Mouse (Mus musculus): ENCODE measurements around the gene Rgs14.
A peak's percentile ranks its signal among the peaks of the same experiment; 100 is the strongest.

Gene Rgs14

GRCm38 (mm10) chr13:55346745-55347144, 22.8 kb upstream of the Rgs14 start:
- no peak for DNase-seq (ENCODE audit: extremely low spot score)

DNA sequence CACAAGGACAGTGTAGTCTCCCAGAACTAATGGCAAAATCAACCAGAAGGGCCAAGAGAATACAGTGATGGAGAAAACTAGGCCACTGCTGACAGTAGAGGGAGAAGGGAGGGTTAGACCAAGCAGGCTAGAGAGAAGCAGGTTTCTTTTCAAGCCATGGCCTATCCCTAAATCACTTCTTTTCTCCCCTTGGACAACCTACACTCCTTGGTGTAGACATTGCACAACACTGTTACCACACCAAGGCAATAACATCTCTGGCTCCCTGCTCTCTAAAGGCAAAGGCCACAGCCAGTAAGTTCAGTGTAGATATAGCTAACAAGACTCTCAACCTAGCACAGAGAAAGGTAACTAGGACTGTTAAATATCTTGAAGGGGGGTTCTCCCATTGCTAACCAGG, 8.4 kb upstream of the Rgs14 start:
- DNase-seq (ENCODE audit: extremely low spot score): no peak

DNA sequence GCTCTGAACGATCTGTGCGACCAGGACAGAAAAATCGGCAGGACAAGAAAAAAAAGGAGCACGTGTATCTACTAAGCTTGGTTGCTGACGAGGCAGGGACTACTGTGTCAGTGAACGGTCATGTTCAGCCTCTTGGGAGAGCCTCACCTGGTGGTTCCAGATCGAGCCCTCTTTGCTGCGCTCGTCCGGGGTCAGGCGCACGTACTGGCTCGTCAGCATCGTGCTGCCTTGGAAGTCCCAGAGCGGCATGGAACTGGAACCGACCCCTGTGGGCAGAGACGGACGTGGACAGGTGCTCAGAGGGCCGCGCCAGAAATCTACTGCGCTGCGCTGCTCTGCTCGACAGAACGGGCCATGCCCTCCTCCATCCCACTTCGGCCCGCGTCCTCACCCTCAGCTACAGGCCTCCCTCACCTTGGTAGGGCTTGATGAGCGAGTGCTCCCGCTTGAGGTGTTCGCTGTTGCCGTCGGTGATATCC, 7.5 kb upstream of the Rgs14 start:
- no peak for DNase-seq (ENCODE audit: extremely low spot score)

DNA sequence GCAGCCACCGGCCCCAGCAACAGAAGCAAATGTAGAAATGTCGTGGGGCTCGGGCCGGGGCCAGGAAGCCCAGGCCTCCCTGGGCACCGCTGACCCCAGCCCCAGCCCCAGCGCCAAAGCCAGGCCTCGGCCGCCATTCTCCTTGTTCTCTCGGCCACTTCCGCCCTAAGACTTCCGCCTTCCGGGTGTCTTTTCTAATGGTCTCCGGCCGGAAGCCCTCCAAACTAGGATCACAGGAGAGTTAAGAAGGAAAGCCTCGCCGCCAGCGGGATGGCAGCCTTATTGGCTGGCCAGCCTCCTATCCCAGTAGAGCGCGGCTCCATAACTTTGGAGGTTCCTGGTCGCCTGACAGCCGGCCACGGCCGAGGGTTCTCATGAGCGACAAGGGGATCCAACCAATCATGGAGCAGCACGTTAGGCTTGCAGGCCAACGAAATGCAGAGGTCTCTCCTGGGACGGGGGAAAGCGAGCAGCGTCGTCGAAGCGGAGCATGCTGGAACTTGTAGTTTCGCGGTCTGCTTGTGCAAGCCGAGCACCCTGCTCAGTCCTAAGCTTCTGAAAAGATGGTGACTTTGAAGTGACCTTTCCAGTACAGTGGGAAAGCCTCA, 7.0 kb upstream of the Rgs14 start, which contains the start of gene Lman2:
TSS of gene Lman2 (minus strand) at position 331 of the 608 bp plus-strand sequence.
- DNase-seq (ENCODE audit: extremely low spot score): peak; percentile 96

- no peak for DNase-seq (ENCODE audit: extremely low spot score)
Measured at GRCm38 (mm10) chr13:55368401-55368800, 1.1 kb upstream of the Rgs14 start.

- no peak for DNase-seq (ENCODE audit: extremely low spot score)
Measured at GRCm38 (mm10) chr13:55370234-55370633, 702 bp downstream of the Rgs14 start.

DNA sequence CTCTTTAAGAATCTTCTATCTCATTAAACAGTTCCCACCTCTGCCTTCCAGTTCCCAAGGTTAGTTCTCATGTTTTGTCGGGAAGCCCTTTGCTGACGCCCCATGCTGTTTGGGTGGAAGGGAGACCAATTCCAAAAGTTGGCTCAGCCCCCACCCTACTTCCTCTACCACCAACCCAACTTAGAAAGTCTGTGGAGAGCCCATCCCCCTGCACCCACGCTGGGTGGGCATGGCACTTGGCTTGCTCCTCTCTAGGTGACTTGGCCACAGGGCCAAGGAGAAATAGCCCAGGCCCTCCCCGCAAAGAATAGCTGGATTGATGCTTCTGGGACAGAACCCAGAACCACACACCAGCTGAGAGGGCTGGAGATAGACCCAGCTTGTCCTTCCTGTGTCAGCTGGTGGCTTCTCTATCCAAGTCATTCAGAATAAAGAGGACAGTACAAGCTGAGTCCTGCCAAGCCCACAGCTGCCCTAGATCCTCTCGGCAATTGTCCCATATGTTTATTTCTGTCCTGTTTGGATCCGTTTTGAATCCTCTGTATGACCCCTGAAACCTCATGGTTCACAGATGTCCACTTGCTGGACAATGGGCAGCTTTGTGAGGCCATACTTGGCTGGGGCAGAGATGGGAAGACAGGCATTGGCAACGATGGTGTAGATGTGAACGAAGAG, 1.6 kb downstream of the Rgs14 start:
- DNase-seq (ENCODE audit: extremely low spot score): no peak

DNA sequence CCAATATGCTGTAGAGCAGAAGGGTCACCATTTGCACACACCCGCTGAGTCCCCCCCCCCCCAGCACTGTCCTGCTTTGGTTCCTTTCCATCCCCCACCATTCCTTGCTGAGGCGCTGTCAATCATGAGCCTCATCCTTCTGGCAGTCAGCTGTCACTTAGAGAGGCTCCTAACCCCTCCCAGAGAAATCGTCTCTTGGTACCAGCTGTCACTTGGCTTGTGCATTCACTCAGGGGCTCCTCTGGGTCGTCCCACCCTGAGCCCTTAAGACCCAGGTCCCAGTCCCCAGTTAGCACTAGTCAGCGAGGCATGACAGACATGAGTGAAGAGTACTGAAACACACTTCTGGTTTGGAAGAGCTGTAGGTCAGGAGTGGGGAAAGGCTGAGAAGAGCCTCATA, 2.2 kb downstream of the Rgs14 start:
- DNase-seq (ENCODE audit: extremely low spot score): no peak

DNA sequence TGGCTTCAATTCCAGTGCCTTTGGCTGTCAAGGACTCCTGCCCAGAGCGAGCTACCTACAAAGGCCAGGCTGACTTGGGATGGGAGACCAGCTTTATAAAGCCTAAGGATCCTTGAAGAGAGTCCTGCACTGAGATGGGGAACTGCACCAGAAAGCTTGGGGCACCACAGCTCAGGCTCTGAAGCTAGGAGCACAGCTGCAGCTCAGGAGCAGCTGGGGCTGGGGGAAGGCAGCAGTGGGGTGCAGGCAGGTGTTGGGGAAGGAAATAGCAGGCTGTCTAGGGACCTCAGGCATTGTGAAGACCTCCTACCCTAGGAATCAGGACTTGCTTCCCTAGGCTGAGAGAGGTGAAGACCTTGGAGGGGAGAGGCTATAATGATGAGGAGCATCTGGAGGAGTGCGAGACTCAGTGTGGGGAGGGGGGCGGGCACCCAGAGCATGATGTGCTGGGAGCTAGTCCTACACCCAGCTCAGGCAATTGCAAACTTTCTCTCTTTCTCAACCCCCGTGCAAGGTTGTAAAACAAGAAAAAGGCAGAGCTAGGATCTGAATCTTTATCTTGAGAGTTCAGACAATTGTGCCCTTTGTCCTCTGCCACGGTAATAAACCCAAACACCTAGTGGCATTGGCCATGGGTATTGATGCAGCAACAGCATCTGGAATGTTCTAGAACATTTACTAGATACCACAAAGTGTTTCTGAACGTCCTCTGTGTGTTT, 4.8 kb downstream of the Rgs14 start:
- no peak for DNase-seq (ENCODE audit: extremely low spot score)

GRCm38 (mm10) chr13:55375877-55376276, 6.3 kb downstream of the Rgs14 start:
- no peak for DNase-seq (ENCODE audit: extremely low spot score)

- peak; percentile 34 for DNase-seq (ENCODE audit: extremely low spot score)
Measured at GRCm38 (mm10) chr13:55378907-55379580, 9.5 kb downstream of the Rgs14 start.

- DNase-seq (ENCODE audit: extremely low spot score): no peak
Measured at GRCm38 (mm10) chr13:55381790-55382189, 12.3 kb downstream of the Rgs14 start.

GRCm38 (mm10) chr13:55390644-55391043, 21.1 kb downstream of the Rgs14 start:
- no peak for DNase-seq (ENCODE audit: extremely low spot score)

GRCm38 (mm10) chr13:55391626-55392029, 22.1 kb downstream of the Rgs14 start:
- no peak for DNase-seq (ENCODE audit: extremely low spot score)

DNA sequence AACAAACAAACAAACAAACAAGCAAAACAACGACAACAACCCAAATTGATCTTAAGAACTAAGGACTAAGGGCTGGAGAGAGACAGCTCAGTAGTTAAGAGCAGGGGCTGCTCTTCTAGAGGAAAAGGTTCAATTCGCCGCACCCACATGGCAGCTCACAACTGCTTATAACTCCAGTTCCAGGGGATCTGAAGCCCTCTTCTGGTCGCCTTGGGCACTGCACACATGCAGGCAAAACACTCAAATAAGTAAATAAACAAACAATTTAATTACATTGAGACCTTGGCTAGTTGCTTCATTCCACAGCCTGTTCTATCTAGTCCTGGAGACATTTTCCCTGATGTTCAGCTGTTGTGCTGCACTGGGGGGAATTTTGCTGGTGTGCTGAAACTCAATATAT, 23.4 kb downstream of the Rgs14 start:
- no peak for DNase-seq (ENCODE audit: extremely low spot score)

- DNase-seq (ENCODE audit: extremely low spot score): no peak
Measured at GRCm38 (mm10) chr13:55398088-55398487, 28.6 kb downstream of the Rgs14 start, which contains the start of gene Slc34a1. Gene Slc34a1 (plus strand): TSS chr13:55398187.

GRCm38 (mm10) chr13:55399300-55400038, 29.9 kb downstream of the Rgs14 start:
- no peak for DNase-seq (ENCODE audit: extremely low spot score)

- no peak for DNase-seq (ENCODE audit: extremely low spot score)
Measured at GRCm38 (mm10) chr13:55400039-55400346, 30.5 kb downstream of the Rgs14 start.

GRCm38 (mm10) chr13:55403266-55403665, 33.7 kb downstream of the Rgs14 start:
- no peak for DNase-seq (ENCODE audit: extremely low spot score)

DNA sequence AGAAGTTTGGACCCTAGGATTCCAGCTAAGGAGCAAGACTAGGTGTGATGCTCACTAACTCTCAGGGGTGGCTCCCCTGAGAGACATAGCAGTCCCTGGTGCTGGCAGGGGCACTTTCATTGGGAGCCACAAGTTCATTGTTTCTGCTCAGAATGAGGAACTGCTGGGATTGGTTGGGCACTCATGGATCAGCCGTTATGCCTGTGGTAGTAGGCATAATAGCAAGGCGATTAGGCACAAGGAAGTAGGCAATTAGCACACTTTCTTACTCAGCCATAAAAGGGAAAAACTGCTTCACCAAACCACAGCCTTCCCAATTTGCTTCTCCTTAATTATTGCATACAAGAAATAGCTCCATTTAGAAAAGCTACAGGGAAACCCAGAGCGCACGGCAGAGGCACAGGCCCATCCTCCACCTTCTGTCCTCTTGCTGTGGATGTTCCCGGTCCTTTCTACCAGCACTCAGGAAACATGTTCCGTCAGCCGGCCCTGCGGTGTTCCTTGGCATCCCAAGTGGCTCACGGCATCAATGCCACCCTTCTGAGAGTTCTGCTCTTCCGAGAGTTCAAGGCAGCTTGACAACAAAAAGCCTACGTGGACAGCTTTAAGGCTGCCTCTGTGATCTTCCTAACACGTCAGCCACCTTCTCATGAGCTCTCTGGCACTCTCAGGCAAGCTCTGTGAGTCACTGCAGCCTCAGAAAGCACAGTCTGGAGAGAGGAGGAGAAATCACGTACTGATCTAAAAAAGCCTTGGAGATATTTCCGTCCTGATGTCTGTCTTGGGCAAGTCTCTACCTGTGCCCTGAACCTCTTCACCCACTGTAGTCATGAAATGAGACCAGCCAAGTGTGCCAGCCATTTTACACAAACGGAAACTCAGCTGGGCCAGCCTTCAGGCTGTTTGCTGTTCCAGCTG, 34.7 kb downstream of the Rgs14 start:
- no peak for DNase-seq (ENCODE audit: extremely low spot score)

All from embryo, embryonic 9.5 days (tissue).